Mouse (Mus musculus) stomach, embryonic 16.5 days (tissue): ENCODE data around the gene Dyrk4. TPM values are rescaled to one million over a fixed set of nuclear protein-coding genes. Genes with fewer than 3 reads are reported as not detected.

Experiments used
- ATAC-seq: fragments of 200-750 bp; cut with Nextera tagmentation; 2 replicates; pipeline ENCODE4 v1.8.0; 2017; ENCODE audit warnings: moderate number of reproducible peaks, moderate TSS enrichment; ENCODE audit not compliant: insufficient read depth, low FRiP score
- H3K27ac ChIP-seq: fragments of 300-500 bp; sonication (generic); 2 replicates; pipeline ENCODE4 v1.5.1; 2014; ENCODE audit warnings: low read length
- H3K27me3 ChIP-seq: fragments of 300-500 bp; sonication (generic); 2 replicates; pipeline ENCODE4 v1.6.1; 2014; ENCODE audit warnings: low read length, control low read depth, mixed read lengths; ENCODE audit not compliant: control insufficient read depth, insufficient read depth
- H3K36me3 ChIP-seq: fragments of 300-500 bp; sonication (generic); 2 replicates; pipeline ENCODE4 v1.6.1; 2014; ENCODE audit warnings: low read length; ENCODE audit not compliant: control insufficient read depth, insufficient read depth
- H3K4me1 ChIP-seq: fragments of 300-500 bp; sonication (generic); 2 replicates; pipeline ENCODE4 v1.6.1; 2014; ENCODE audit warnings: low read length, control low read depth, mixed read lengths; ENCODE audit not compliant: control insufficient read depth, insufficient read depth
- H3K4me2 ChIP-seq: fragments of 300-500 bp; sonication (generic); 2 replicates; pipeline ENCODE4 v1.6.1; 2014; ENCODE audit warnings: low read depth, low read length, mixed read lengths
- H3K4me3 ChIP-seq: fragments of 300-500 bp; sonication (generic); replicated peaks from 2 replicates; pipeline ENCODE4 v1.5.1; 2014; ENCODE audit warnings: mild to moderate bottlenecking, low read length
- H3K9ac ChIP-seq: fragments of 300-500 bp; sonication (generic); 2 replicates; pipeline ENCODE4 v1.6.1; 2014; ENCODE audit warnings: low read length
- H3K9me3 ChIP-seq: fragments of 300-500 bp; sonication (generic); replicated peaks from 2 replicates; pipeline ENCODE4 v1.6.1; 2016; ENCODE audit warnings: low read length, control low read depth; ENCODE audit not compliant: control insufficient read depth
- WGBS: fragments of 180-500 bp; shearing (Covaris S2); extraction: QIAGEN DNeasy Blood & Tissue Kit; methylation state at CpG from one replicate; pipeline ENCODE4 v1.1.7; 2014; 5-methylcytosine and 5-hydroxymethylcytosine counted together
- polyA plus RNA-seq: library from polyadenylated mRNA; unstranded; fragments of >200 nt; fragmentation: Nextera tagmentation; extraction: Ambion mirVana; gene quantifications from 2 replicates; pipeline ENCODE4 v1.2.1, GENCODE M21; 2015

Gene Dyrk4
- polyA plus RNA-seq, 1 experiment from 2014 or later: not detected

GRCm38 (mm10) chr6:126852881-126853280 is 68.8 kb downstream of the Dyrk4 start, which contains the start of gene Akap3:
TSS of gene Akap3 (plus strand) at chr6:126853098.
- no peak for ATAC-seq
- Histone ChIP-seq H3K9me3 (no peaks in the 10 kb centered on the region), H3K4me3 (no peak within 1 kb of the TSS), H3K36me3 (no peaks in the 10 kb centered on the region), H3K4me1 (peaks cover 3% of the 10 kb centered on the region; the same call in 1 of the 2 replicates), H3K27ac (no peak within 1 kb of the TSS), H3K4me2 (no peak within 1 kb of the TSS), H3K27me3 (no peaks in the 10 kb centered on the region), H3K9ac (no peak within 1 kb of the TSS)

- Histone ChIP-seq H3K4me1 (peaks cover 6% of the 10 kb centered on the region; the same call in 1 of the 2 replicates), H3K4me2 (peak within 1 kb of the TSS; percentile 77), H3K4me3 (peak within 1 kb of the TSS; percentile 75), H3K27ac (peak within 1 kb of the TSS; percentile 20; the same call in 1 of the 2 replicates), H3K9me3 (no peaks in the 10 kb centered on the region), H3K36me3 (no peaks in the 10 kb centered on the region), H3K27me3 (no peaks in the 10 kb centered on the region), H3K9ac (peak within 1 kb of the TSS; percentile 85)
- peak; percentile 90 for ATAC-seq
- WGBS: 7% methylated on average over 46 of the region's 46 CpGs
These were observed 72.6 kb downstream of the Dyrk4 start, which contains the start of gene Ndufa9 for GRCm38 (mm10) chr6:126848712-126849704. TSS of gene Ndufa9 (minus strand) at chr6:126849136.

GRCm38 (mm10) chr6:126836628-126837027 is 85.0 kb downstream of the Dyrk4 start:
- 82% methylated on average over 8 of the region's 8 CpGs for WGBS
- peaks cover 32% of the 10 kb centered on the region for H3K36me3 ChIP-seq
- no peak overlapping the region for H3K4me3 ChIP-seq
- no peaks in the 10 kb centered on the region for H3K27me3 ChIP-seq
- no peaks in the 10 kb centered on the region for H3K9me3 ChIP-seq
- no peak overlapping the region for H3K9ac ChIP-seq
- no peak overlapping the region for H3K4me2 ChIP-seq
- ATAC-seq: no peak
- no peaks in the 10 kb centered on the region for H3K4me1 ChIP-seq
- H3K27ac ChIP-seq: no peak overlapping the region

Other genes with a start within 250 kb of the Dyrk4 start
- 3.3 and 3.5 TPM in 2 replicates for gene Kcna6, start 181.2 kb downstream of the Dyrk4 start, polyA plus RNA-seq
- gene Ndufa9, start 72.7 kb downstream of the Dyrk4 start, polyA plus RNA-seq: 226 and 234 TPM in 2 replicates
- 0.04 TPM in 1 of 2 replicates, not detected in the other for gene Akap3, start 68.7 kb downstream of the Dyrk4 start, polyA plus RNA-seq
- 42.5 and 50.0 TPM in 2 replicates for gene Rad51ap1, start 17.7 kb upstream of the Dyrk4 start, polyA plus RNA-seq
- gene D6Wsu163e, start 18.1 kb upstream of the Dyrk4 start, polyA plus RNA-seq: 16.9 and 17.0 TPM in 2 replicates
- 0.22 TPM in 1 of 2 replicates, not detected in the other for gene Fgf6, start 93.7 kb upstream of the Dyrk4 start, polyA plus RNA-seq
- not detected in 2 replicates for gene Fgf23, start 151.1 kb upstream of the Dyrk4 start, polyA plus RNA-seq
- gene Tigar, start 187.7 kb upstream of the Dyrk4 start, polyA plus RNA-seq: 4.6 and 5.0 TPM in 2 replicates
- gene Ccnd2, start 230.4 kb upstream of the Dyrk4 start, polyA plus RNA-seq: 932 and 1,032 TPM in 2 replicates